Mouse (Mus musculus) frontal cortex, postnatal 36 days (tissue): ENCODE measurements around the gene Tmem211.
A peak's percentile ranks its signal among the peaks of the same experiment; 100 is the strongest.

Source experiments
- DNase-seq, 2 experiments: peaks; one replicate each; pipeline ENCODE4 v3.0.0; 2022; ENCODE audit warnings: low spot score in 2 of 2

Gene Tmem211

DNA sequence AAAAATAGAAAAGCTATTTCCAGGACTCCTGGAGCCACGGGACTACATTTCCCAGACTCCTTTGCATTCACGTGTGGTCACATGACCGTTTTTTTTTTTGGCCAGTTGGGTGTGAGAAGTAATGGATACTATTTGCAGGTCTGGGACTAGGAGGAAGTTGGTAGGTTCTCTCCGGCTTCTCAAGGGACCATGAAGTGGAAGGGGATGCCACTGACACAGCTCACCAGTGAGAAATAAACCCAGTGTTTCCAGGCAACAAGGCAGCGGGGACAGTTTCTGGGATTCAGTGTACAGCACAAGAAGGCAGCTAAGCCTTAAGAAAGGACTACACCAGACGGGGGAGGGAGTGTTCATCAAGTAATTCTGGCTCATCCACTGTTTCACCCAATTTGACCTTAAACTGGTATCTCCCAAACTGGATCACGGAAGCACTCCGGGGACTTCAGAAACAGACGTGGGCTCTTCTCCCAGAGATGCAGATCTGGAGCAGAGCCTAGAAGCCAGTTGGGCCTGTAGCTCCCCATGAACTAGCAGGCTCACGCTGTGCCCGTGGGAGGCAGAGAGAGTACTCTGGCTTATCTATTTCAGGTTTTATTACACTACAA is 44.6 kb downstream of the Tmem211 start:
- peak; percentile 70 to 83 for DNase-seq

DNA sequence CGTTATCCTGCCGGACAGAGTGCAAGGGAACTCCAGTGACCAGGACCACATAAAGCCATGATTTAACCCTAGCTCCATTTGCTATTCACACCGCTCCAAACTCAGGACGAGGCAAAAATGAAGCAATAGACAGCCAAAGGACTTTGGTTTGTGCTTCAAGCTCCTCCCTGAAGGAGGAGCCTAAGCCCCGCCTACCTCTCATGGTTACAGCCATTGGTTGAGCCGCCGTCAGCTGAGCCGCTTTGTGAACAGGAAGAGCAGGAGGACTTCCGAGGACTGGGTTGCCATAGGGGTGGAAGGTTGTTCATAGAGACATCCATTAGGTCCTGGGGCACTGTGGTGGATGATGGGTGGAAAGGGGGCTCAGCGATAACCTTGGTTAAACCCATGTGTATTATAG is 49.1 kb downstream of the Tmem211 start:
- DNase-seq = no peak

DNA sequence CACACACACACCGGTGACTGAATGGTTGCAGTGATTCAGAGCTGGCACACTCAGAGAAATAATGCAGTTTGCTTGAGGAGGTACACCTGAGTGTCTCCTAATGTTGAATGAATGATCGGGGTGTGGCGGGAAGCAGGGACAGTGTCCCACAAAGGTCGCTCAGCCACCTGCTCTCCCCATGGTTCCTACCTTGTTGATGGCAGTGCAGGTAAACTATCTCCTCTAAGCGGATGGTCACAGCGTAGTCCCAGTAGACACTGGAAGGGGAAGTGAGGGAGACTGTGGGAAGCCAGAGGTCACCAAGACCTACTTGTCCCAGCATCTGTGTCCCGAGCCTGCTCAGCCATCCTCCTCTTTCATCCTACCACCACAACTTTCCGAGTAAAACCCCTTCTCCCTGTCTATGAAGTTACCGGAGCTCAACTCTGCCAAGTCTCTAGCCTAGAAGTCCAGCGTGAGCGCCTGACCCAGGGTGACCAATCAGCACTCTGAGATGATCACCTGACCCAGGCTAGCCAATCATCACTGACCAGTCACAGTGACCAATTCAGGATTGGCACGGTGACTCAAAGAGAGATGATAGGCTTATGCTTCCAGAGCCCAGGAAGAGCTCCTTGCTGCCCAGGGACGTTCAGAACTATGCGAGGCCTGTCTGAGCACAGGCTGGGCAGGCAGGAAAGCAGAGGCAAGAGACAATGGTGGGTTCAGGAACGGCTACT is 53.6 kb downstream of the Tmem211 start:
- DNase-seq = no peak

DNA sequence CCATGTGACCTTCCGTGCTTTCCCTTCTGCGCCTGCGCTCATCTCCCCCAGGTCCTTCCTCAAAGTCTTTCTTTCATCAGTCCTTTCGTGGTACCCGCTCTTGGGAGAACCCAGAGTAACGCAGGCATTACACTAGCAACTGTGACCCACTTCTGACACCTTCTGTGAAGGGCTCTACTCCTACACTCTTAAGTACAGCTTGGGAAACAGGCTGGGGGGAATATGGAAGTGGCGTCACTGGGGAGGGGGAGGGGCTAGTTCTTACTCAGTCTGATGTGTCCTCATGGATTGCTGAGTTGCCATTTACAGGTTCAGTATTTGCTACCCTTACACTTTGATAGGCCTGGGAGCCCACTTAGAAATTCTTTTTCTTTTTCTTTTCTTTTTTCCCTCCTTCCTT is 54.8 kb downstream of the Tmem211 start:
- no peak for DNase-seq

DNA sequence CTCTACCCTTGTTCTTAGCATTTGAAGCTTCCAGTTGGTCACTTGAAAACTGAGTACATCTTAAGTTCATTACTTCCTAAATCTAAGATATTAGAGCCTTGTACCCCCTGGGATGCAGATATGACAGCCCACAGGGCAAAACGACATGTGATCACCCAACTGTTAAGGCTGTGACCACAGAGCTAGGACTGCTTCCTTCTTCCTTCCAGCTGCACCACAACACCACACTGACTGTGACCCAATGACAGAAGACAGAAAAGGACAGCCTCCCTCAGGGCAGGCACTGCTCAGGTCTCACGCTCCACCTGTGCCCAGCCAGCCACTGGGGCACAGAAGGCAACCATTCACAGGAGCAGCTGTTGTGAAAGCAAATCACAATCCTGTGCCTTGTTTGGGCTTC is 57.0 kb downstream of the Tmem211 start:
- DNase-seq = no peak

DNA sequence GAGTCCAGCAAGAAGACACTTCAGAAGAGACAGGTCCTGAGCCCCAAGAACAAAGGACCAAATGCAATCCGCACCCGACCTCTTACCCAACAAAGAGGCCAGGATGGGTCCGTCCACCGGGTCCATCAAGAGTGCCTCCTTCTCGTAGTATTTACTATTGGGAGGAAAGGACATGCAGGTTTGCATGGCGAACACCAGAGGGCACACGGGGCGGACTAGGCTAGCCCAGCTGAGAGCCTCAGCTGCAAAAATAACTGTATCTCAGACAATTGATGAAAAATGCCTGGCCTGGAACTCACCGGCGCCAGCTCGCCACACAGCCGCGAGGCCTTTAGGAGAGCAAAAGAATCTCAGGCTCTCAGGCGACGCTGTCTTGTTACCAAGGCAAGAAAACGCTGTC is 58.8 kb downstream of the Tmem211 start:
- DNase-seq = no peak

DNA sequence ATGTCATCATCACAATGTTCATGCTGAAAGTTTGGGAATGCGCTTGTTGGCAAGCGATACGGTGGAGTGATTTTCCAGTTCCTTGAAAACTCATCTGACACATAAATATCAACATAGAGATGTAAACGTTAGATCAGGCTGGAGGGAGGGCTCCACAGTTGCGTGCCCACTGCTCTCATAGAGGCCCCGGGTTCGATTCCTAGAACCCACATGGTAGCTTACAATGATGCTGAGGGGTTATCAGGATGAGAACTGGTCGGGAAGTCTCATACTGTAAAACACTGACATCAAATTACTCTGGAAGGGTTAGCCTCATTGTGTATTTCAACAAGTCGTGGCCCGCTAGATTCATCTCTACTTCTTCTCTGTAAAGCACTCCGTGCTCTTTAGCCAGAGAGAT is 59.3 kb downstream of the Tmem211 start:
- no peak for DNase-seq

DNA sequence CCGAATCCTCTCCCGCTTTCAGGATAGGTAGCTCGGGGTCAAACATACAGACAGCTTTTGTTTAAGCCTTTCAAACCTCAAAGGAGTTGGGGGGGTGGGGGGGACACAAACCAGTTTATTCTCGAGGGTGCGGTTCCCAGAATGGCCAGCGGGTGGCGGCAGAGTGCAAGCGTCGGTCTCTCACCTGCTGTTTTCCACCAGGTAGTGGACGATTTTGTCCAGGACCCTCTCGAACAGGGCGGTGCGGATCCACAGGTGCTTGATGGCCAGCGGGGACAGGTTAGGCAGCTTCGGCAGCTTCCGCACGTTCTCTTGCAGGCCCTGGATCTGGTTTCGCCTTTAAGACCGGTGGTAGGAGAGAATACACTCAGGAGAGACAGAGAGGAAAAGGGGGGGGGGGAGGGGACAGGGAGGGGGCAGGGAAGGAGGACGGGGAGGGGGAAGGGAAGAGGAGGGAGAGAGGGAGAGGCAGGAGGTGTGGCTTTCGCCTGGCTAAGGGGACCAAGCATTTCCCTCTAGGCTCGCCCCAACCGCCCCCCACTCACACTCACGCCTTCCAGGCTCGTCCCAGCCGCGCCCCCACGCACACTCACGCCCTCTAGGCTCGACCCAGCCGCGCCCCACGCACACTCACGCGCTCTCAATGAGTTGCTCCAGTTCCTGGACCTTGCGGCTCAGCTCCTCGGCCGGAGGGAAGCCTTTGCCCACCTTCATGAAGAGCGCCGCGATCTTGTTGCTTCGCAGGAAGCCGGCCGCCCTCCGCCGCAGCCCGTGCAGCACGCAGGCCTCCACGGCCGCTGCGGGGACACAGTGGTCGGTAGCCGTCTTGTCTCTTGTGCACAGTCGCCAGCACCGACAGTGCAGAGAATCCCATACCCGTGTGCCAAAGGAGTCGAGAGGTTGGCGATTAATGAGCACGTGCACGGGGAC is 60.1 kb downstream of the Tmem211 start:
- DNase-seq = peak; percentile 74 to 77

DNA sequence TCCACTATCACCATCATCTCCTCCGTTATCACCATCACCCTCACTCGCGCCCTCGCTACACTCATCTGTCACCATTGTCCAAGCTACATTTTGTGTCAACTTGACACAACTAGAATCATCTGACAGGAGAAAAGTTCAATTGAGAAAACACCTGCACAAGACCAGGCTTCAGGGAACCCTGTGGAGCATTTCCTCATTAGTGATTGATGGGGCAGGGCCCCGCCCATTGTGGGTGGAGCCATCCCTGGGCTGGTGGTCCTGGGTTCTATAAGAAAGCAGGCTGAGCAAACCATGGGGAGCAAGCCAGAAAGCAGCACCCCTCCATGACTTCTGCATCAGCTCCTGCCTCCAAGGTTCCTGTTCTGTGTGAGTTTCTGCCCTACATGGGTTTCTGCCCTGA is 61.1 kb downstream of the Tmem211 start:
- DNase-seq = no peak

DNA sequence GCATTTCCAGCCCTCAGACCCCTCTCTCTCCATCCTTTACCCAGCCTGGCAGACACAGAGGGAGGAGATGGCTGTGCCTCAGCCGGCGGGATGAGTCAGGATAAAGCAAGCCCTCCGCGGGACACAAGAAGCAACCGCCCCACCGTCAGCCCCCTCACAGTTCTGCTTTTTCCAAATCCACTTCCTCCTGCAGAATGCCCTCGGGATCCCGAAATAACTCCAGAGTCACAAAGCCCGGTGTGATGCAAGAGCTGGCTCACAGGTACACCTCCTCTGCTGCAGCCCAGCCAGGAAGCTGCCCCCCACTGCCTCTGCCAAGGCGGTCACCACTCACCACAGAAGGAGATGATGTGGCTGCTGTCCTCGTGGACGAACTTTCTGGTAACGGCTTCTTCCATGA is 61.8 kb downstream of the Tmem211 start:
- DNase-seq = peak in 1 of 2 experiments; percentile 77
